Mouse (Mus musculus) CD4-positive, CD25-positive, alpha-beta regulatory T cell, adult 2 months (primary cell): Measurements from ENCODE around the gene Psg25.
"Not testable (repeated sequence)": the region's sequence is repeated elsewhere in the genome, so short reads cannot be mapped to it uniquely, and the experiment has no call there.

Experiments used
- DNase-seq: peaks from one replicate; pipeline ENCODE4 v3.0.0-alpha.2; 2012; ENCODE audit warnings: low read depth, low spot score

Psg25 gene

GRCm38 (mm10) chr7:18532169-18532568 is at the start of gene Psg25:
Gene Psg25 (minus strand): TSS chr7:18532269.
- DNase-seq = no peak

DNA sequence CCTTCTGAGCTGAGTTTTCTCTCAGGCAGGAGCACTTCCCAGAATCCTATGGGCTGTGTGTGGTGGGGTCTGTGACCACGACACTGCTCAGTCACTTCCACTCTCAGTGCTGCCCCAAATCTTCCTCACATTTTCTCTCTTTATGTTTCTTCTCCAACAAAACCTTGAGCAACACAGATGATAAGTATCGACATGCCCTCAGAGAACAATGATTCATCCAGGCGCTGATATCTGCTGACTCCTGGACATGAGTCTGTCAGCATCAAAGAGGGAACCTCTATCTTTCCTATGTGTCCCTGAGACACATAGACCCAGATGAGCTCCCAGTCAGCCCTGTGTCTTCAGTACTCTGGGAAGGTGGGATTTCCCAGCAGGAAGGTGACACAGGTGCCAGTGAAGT is 35.1 kb upstream of the Psg25 start, which contains the start of gene Psg27:
TSS of gene Psg27 (minus strand) at position 101 of the 400 bp plus-strand sequence.
- no peak for DNase-seq

- DNase-seq = no peak
Observed at GRCm38 (mm10) chr7:18559850-18560249, 27.8 kb upstream of the Psg25 start.

DNA sequence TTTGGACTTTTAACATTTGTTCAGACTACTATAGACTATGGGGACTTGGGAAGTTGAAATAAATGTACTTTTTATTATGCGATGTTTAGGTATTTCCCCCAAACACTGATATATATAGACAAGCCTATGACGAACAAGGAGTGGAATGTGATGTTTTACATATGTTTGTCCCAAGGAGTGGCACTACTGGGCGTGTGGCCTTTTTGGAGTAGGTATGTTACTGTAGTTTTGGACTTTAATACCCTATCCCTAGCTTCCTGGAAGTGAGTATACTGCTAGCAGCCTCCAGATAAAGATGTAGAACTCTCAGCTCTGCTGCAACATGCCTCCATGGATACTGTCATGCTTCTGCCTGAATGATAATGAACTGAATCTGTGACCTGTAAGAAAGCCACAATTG is 23.7 kb upstream of the Psg25 start:
- DNase-seq = not testable (repeated sequence)

GRCm38 (mm10) chr7:18533420-18533819 is 1.4 kb upstream of the Psg25 start:
- DNase-seq = no peak

DNA sequence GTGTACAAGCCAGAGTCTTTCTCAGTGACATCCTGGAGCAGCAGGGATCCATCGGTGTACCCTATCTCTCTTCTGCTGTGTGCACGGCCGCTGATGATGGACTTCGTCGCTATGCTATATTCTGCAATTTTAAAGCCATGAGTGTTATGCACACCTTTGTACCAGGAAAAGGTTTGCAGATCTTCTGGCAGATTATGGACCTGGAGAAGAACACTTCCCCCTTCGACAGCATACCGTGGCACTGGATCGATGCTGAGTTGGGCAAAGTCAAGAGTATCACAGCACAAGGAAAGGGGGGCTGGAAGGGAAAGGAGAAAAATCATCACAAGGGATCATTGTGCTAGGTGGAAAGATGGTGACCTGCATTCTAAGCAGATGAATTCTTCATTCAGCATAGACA is 7.4 kb downstream of the Psg25 start:
- DNase-seq = no peak

- DNase-seq = not testable (repeated sequence)
Observed at GRCm38 (mm10) chr7:18512848-18513247, 19.2 kb downstream of the Psg25 start.

- DNase-seq = not testable (repeated sequence)
Observed at GRCm38 (mm10) chr7:18512417-18512816, 19.7 kb downstream of the Psg25 start.

DNA sequence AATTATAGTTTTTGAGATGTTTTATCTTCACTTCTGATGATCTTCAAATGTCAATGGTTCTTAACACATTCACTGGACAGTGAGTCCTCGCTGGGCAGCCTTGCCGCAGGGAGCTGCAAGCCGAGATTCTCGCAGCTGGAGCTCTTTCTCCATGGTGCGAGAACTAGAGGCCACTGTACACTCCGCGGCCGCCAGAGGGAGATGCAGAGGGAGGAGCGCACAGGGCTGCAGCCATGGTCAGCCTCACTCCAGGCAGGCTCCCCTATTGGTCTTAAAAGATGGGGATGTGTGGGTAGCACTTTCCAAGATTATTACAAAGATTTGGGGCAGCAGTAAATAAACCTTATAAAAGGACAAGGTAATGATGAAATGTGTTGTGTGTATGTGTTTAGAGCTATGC is 20.6 kb downstream of the Psg25 start:
- DNase-seq = no peak

- no peak for DNase-seq
Observed at GRCm38 (mm10) chr7:18484077-18484476, 48.0 kb downstream of the Psg25 start, which contains the start of gene Psg26. Gene Psg26 (minus strand): TSS chr7:18484177.
